Mouse (Mus musculus): Measurements from ENCODE around the gene Dnah5. TPM values are rescaled to one million over a fixed set of nuclear protein-coding genes. Genes with fewer than 3 reads are reported as not detected.
A peak's percentile ranks its signal among the peaks of the same experiment; 100 is the strongest.

The Dnah5 gene
- polyA plus RNA-seq, 1 experiment from 2014 or later = 0.08 TPM

- H3K27me3 ChIP-seq = peaks cover 80% of the 10 kb centered on the region
- H3K9me3 ChIP-seq = no peaks in the 10 kb centered on the region
- H3K4me3 ChIP-seq = no peak overlapping the region
- H3K9ac ChIP-seq = no peak overlapping the region
- WGBS = 66% methylated on average over 11 of the region's 11 CpGs
- H3K27ac ChIP-seq (replicated peaks) = no peak overlapping the region; the same call in 1 of the 2 replicates
- H3K36me3 ChIP-seq = no peaks in the 10 kb centered on the region
- H3K4me1 ChIP-seq (replicated peaks) = no peaks in the 10 kb centered on the region
- ATAC-seq (ENCODE audit: low read depth) = 0 out of 2 replicates have a peak, but pooled peaks have one; percentile 25
- H3K4me2 ChIP-seq = 0 out of 2 replicates have a peak overlapping the region, but pooled peaks have one; percentile 12
Observed at GRCm38 (mm10) chr15:28188361-28189011, 15.1 kb upstream of the Dnah5 start.

- WGBS = 38% methylated on average over 12 of the region's 12 CpGs
- H3K4me2 ChIP-seq = no peak overlapping the region
- no peak overlapping the region for H3K4me3 ChIP-seq
Observed at GRCm38 (mm10) chr15:28189668-28190067, 13.9 kb upstream of the Dnah5 start.

GRCm38 (mm10) chr15:28198609-28199008, 4.9 kb upstream of the Dnah5 start:
- ATAC-seq (ENCODE audit: low read depth) = no peak
- H3K9me3 ChIP-seq = no peaks in the 10 kb centered on the region
- no peaks in the 10 kb centered on the region for H3K36me3 ChIP-seq
- H3K9ac ChIP-seq = no peak overlapping the region
- H3K4me2 ChIP-seq = no peak overlapping the region
- WGBS = 67% methylated on average over 4 of the region's 4 CpGs
- H3K4me3 ChIP-seq = no peak overlapping the region
- H3K4me1 ChIP-seq (replicated peaks) = peaks cover 21% of the 10 kb centered on the region
- no peak overlapping the region for H3K27ac ChIP-seq (replicated peaks)
- peaks cover 86% of the 10 kb centered on the region for H3K27me3 ChIP-seq

More at GRCm38 (mm10) chr15:28189668-28190067, 13.9 kb upstream of the Dnah5 start:
- no peak for ATAC-seq (ENCODE audit: low read depth)
- Histone ChIP-seq H3K9me3 (no peaks in the 10 kb centered on the region), H3K9ac (no peak overlapping the region), H3K4me1 (replicated peaks) (no peaks in the 10 kb centered on the region), H3K27me3 (peaks cover 80% of the 10 kb centered on the region), H3K27ac (replicated peaks) (no peak overlapping the region), H3K36me3 (no peaks in the 10 kb centered on the region)

GRCm38 (mm10) chr15:28204626-28205025, 1.1 kb downstream of the Dnah5 start:
- Histone ChIP-seq H3K9me3 (no peaks in the 10 kb centered on the region), H3K4me3 (no peak overlapping the region), H3K27me3 (peaks cover 86% of the 10 kb centered on the region), H3K36me3 (no peaks in the 10 kb centered on the region), H3K4me1 (replicated peaks) (peaks cover 26% of the 10 kb centered on the region), H3K4me2 (no peak overlapping the region), H3K27ac (replicated peaks) (no peak overlapping the region), H3K9ac (no peak overlapping the region)
- WGBS = 84% methylated on average over 3 of the region's 3 CpGs
- no peak for ATAC-seq (ENCODE audit: low read depth)

- H3K27me3 ChIP-seq = peaks cover 86% of the 10 kb centered on the region
- H3K4me1 ChIP-seq (replicated peaks) = peaks cover 16% of the 10 kb centered on the region
- no peak for ATAC-seq (ENCODE audit: low read depth)
- 36% methylated on average over 2 of the region's 2 CpGs for WGBS
- H3K4me2 ChIP-seq = no peak overlapping the region
- no peak overlapping the region for H3K9ac ChIP-seq
- no peaks in the 10 kb centered on the region for H3K9me3 ChIP-seq
- H3K36me3 ChIP-seq = no peaks in the 10 kb centered on the region
- no peak overlapping the region for H3K27ac ChIP-seq (replicated peaks)
- no peak overlapping the region for H3K4me3 ChIP-seq
Observed at GRCm38 (mm10) chr15:28207545-28207944, 4.0 kb downstream of the Dnah5 start.

GRCm38 (mm10) chr15:28213057-28213456, 9.5 kb downstream of the Dnah5 start:
- WGBS = 92% methylated on average over 5 of the region's 5 CpGs
- Histone ChIP-seq H3K27ac (replicated peaks) (no peak overlapping the region), H3K9me3 (no peaks in the 10 kb centered on the region), H3K9ac (no peak overlapping the region), H3K4me2 (no peak overlapping the region), H3K36me3 (no peaks in the 10 kb centered on the region), H3K4me3 (no peak overlapping the region), H3K27me3 (peaks cover 95% of the 10 kb centered on the region), H3K4me1 (replicated peaks) (peaks cover 9% of the 10 kb centered on the region; the same call in 1 of the 2 replicates)
- ATAC-seq (ENCODE audit: low read depth) = no peak

- Histone ChIP-seq H3K27ac (replicated peaks) (no peak overlapping the region), H3K36me3 (no peaks in the 10 kb centered on the region), H3K4me1 (replicated peaks) (peaks cover 9% of the 10 kb centered on the region; the same call in 1 of the 2 replicates), H3K4me3 (no peak overlapping the region), H3K4me2 (no peak overlapping the region), H3K9ac (no peak overlapping the region), H3K27me3 (peaks cover 73% of the 10 kb centered on the region), H3K9me3 (no peaks in the 10 kb centered on the region)
- no peak for ATAC-seq (ENCODE audit: low read depth)
- WGBS = 34% methylated on average over 8 of the region's 8 CpGs
Observed at GRCm38 (mm10) chr15:28216358-28216757, 12.8 kb downstream of the Dnah5 start.

GRCm38 (mm10) chr15:28227316-28227715, 23.8 kb downstream of the Dnah5 start:
- H3K27me3 ChIP-seq = peaks cover 7% of the 10 kb centered on the region
- no peak overlapping the region for H3K4me3 ChIP-seq
- no peaks in the 10 kb centered on the region for H3K4me1 ChIP-seq (replicated peaks)
- no peak for ATAC-seq (ENCODE audit: low read depth)
- H3K27ac ChIP-seq (replicated peaks) = no peak overlapping the region
- H3K9ac ChIP-seq = no peak overlapping the region
- no peak overlapping the region for H3K4me2 ChIP-seq
- no peaks in the 10 kb centered on the region for H3K36me3 ChIP-seq
- WGBS = 55% methylated on average over 3 of the region's 3 CpGs
- H3K9me3 ChIP-seq = no peaks in the 10 kb centered on the region

- no peak overlapping the region for H3K9ac ChIP-seq
- H3K4me2 ChIP-seq = no peak overlapping the region
- no peaks in the 10 kb centered on the region for H3K27me3 ChIP-seq
- no peaks in the 10 kb centered on the region for H3K9me3 ChIP-seq
- WGBS = 78% methylated on average over 1 of the region's 1 CpGs
- H3K27ac ChIP-seq (replicated peaks) = no peak overlapping the region
- H3K36me3 ChIP-seq = no peaks in the 10 kb centered on the region
- no peak overlapping the region for H3K4me3 ChIP-seq
- ATAC-seq (ENCODE audit: low read depth) = no peak
- H3K4me1 ChIP-seq (replicated peaks) = no peaks in the 10 kb centered on the region
Observed at GRCm38 (mm10) chr15:28260250-28260649, 56.7 kb downstream of the Dnah5 start.

GRCm38 (mm10) chr15:28299438-28299837, 95.9 kb downstream of the Dnah5 start:
- H3K36me3 ChIP-seq = no peaks in the 10 kb centered on the region
- no peak overlapping the region for H3K4me3 ChIP-seq
- no peak for ATAC-seq (ENCODE audit: low read depth)
- 92% methylated on average over 4 of the region's 4 CpGs for WGBS
- no peaks in the 10 kb centered on the region for H3K27me3 ChIP-seq
- H3K9me3 ChIP-seq = no peaks in the 10 kb centered on the region
- H3K9ac ChIP-seq = no peak overlapping the region
- H3K27ac ChIP-seq (replicated peaks) = no peak overlapping the region
- H3K4me1 ChIP-seq (replicated peaks) = no peaks in the 10 kb centered on the region
- no peak overlapping the region for H3K4me2 ChIP-seq

- Histone ChIP-seq H3K4me3 (no peak overlapping the region), H3K4me2 (no peak overlapping the region), H3K9me3 (no peaks in the 10 kb centered on the region), H3K4me1 (replicated peaks) (no peaks in the 10 kb centered on the region), H3K27me3 (no peaks in the 10 kb centered on the region), H3K9ac (no peak overlapping the region), H3K27ac (replicated peaks) (no peak overlapping the region), H3K36me3 (no peaks in the 10 kb centered on the region)
- no peak for ATAC-seq (ENCODE audit: low read depth)
- WGBS = 61% methylated on average over 8 of the region's 8 CpGs
Observed at GRCm38 (mm10) chr15:28307131-28307530, 103.6 kb downstream of the Dnah5 start.

GRCm38 (mm10) chr15:28307884-28308283, 104.3 kb downstream of the Dnah5 start:
- Histone ChIP-seq H3K9ac (no peak overlapping the region), H3K4me3 (no peak overlapping the region), H3K4me2 (no peak overlapping the region), H3K27ac (replicated peaks) (no peak overlapping the region), H3K27me3 (no peaks in the 10 kb centered on the region), H3K4me1 (replicated peaks) (no peaks in the 10 kb centered on the region), H3K36me3 (no peaks in the 10 kb centered on the region), H3K9me3 (no peaks in the 10 kb centered on the region)
- ATAC-seq (ENCODE audit: low read depth) = peak; percentile 75
- 44% methylated on average over 2 of the region's 2 CpGs for WGBS

GRCm38 (mm10) chr15:28310516-28310915, 107.0 kb downstream of the Dnah5 start:
- Histone ChIP-seq H3K4me2 (no peak overlapping the region), H3K27me3 (peaks cover 6% of the 10 kb centered on the region; the same call in 1 of the 2 replicates), H3K4me1 (replicated peaks) (no peaks in the 10 kb centered on the region), H3K9me3 (no peaks in the 10 kb centered on the region), H3K4me3 (no peak overlapping the region), H3K36me3 (no peaks in the 10 kb centered on the region), H3K27ac (replicated peaks) (no peak overlapping the region), H3K9ac (no peak overlapping the region)
- 92% methylated on average over 4 of the region's 4 CpGs for WGBS
- no peak for ATAC-seq (ENCODE audit: low read depth)

All from neural tube, embryonic 13.5 days (tissue).